Mouse (Mus musculus): ENCODE measurements around the gene Sco1. TPM values are rescaled to one million over a fixed set of nuclear protein-coding genes. Genes with fewer than 3 reads are reported as not detected.

Gene Sco1
- polyA plus RNA-seq (2017; shearing (Covaris generic)) = 4.7 TPM

DNA sequence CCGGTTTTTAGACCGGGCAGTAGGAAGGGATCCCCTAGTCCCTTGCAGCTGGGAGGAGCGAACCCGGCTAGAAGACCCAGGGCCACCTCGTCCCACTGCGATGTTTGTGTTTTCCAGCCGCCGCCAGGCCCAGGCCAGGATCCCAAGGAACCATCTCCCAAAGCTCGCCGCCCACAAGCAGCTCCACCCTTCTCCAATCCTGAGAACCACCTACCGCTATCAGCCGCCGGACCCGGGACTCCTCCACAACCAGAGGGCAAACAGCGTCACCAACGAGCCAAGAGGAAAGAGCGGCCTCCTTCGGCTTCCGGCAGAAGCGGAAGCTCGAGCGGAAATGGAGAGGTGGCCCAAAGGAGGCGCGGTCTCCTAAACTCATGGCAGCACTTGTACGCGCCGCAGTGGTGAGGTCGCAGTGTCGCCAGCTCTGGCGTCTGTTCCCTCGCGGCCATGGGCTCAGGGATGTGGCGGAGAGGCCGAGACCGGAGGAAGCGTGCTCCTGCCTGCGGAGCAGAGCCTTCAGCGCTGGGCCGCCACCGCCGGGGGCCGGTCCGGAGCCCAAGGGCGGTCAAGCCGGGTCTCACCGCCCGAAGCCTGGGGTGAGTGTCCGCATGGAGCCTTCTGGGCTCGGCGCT, at the start of gene Sco1, which contains the start of gene Adprm:
TSS of gene Sco1 (plus strand) at position 350 of the 632 bp plus-strand sequence.
TSS of gene Adprm (minus strand) at position 274 of the 632 bp plus-strand sequence.

DNA sequence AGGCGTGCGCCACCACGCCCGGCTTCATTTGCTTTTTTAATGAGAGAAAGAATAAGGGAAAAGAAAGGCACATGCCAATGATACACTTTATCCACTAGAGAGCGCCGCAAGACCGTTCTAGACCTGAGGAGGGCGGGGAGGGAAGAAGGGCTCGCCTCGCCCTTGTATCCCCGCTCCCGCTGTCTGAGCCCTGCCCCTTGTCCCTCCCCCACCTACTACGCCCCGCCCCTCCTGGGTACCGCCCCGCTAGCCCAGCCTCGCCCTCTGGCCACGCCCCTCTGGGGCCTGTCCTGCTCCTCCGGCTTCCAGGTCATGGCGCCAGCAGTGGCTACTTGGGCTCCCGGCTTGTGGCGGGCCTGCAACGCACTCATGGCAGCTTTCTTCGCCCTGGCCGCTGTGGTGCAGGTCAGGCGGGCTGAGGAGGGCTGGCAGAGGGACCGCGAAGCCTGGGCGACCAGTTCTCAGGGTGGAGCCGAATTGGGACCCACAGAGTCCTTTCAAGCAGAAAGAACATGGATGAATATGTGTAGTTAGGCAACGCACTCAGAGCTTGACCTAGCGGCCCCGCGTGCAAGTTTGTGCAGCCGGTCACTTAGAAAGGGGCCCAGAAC, 27.5 kb upstream of the Sco1 start, which contains the start of gene Tmem220:
TSS of gene Tmem220 (plus strand) at position 288 of the 611 bp plus-strand sequence.

DNA sequence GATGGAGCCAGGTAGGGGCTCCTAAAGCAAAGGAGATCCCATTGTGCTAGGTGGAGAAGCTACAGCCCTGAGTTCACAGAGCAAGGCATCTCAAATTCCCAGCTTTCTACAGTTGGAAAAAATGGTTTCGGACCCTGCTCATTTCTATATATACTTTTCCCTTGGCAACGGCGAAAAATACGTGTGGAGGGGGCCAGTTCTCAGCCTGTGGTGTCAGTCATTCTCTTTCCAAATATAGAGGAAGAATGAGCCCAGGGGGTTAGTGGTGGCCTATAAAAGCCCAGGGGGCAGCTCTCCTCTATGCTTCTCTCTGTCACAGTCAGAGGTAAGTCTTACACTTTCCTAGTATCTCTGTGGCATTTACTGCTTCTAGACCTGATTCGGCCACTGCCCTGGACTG, 25.5 kb downstream of the Sco1 start, which contains the start of gene Myh3:
TSS of gene Myh3 (plus strand) at position 301 of the 400 bp plus-strand sequence.

Other genes with a start within 250 kb of the Sco1 start
- not detected for gene Pirt, start 140.7 kb upstream of the Sco1 start, polyA plus RNA-seq (2017; shearing (Covaris generic))
- not detected for gene Tmem238l, start 96.0 kb upstream of the Sco1 start, polyA plus RNA-seq (2017; shearing (Covaris generic))
- 0.55 TPM for gene Tmem220, start 27.5 kb upstream of the Sco1 start, polyA plus RNA-seq (2017; shearing (Covaris generic))
- 49.7 TPM for gene Adprm, start 76 bp upstream of the Sco1 start, polyA plus RNA-seq (2017; shearing (Covaris generic))
- gene Myh3, start 25.6 kb downstream of the Sco1 start, polyA plus RNA-seq (2017; shearing (Covaris generic)) = 0.22 TPM
- gene Myh2, start 118.4 kb downstream of the Sco1 start, polyA plus RNA-seq (2017; shearing (Covaris generic)) = not detected
- gene Myh1, start 147.4 kb downstream of the Sco1 start, polyA plus RNA-seq (2017; shearing (Covaris generic)) = not detected
- gene Myh4, start 185.4 kb downstream of the Sco1 start, polyA plus RNA-seq (2017; shearing (Covaris generic)) = not detected
- not detected for gene Myh8, start 224.5 kb downstream of the Sco1 start, polyA plus RNA-seq (2017; shearing (Covaris generic))